Mouse (Mus musculus): Measurements from ENCODE around the gene Pla2g5.
"Not testable (repeated sequence)": the region's sequence is repeated elsewhere in the genome, so short reads cannot be mapped to it uniquely, and the experiment has no call there.

The Pla2g5 gene

GRCm38 (mm10) chr4:138858446-138858845 lies 4.8 kb downstream of the Pla2g5 start:
- no peak for DNase-seq (ENCODE audit: low read depth, low spot score)

GRCm38 (mm10) chr4:138857576-138857975 lies 5.7 kb downstream of the Pla2g5 start:
- no peak for DNase-seq (ENCODE audit: low read depth, low spot score)

GRCm38 (mm10) chr4:138856491-138856890 lies 6.8 kb downstream of the Pla2g5 start:
- DNase-seq (ENCODE audit: low read depth, low spot score): peak; percentile 89

- no peak for DNase-seq (ENCODE audit: low read depth, low spot score)
These were observed 8.1 kb downstream of the Pla2g5 start for GRCm38 (mm10) chr4:138855092-138855632.

- DNase-seq (ENCODE audit: low read depth, low spot score): no peak
These were observed 10.3 kb downstream of the Pla2g5 start for GRCm38 (mm10) chr4:138852961-138853360.

GRCm38 (mm10) chr4:138851463-138851862 lies 11.8 kb downstream of the Pla2g5 start:
- peak; percentile 64 for DNase-seq (ENCODE audit: low read depth, low spot score)

- DNase-seq (ENCODE audit: low read depth, low spot score): no peak
These were observed 21.9 kb downstream of the Pla2g5 start for GRCm38 (mm10) chr4:138841386-138841785.

DNA sequence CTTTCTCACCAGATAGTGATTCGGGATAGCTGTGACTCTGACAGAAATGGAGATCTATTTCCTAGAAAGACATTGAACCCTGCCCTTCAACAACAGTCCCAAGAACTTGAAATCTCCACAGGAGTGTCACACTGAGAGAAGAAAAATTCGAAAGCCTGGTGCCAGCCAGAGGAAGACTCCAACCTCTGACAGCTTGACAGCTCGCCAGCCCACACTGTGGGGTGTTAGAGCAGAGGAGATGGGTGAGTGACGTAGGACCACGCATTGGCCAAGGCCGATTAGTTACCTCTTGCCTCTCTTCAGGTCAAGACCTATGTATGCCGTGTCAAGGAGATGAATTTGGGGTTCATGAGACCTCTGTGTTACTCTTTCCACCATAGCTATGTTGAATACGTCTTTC lies 22.6 kb downstream of the Pla2g5 start:
- no peak for DNase-seq (ENCODE audit: low read depth, low spot score)

DNA sequence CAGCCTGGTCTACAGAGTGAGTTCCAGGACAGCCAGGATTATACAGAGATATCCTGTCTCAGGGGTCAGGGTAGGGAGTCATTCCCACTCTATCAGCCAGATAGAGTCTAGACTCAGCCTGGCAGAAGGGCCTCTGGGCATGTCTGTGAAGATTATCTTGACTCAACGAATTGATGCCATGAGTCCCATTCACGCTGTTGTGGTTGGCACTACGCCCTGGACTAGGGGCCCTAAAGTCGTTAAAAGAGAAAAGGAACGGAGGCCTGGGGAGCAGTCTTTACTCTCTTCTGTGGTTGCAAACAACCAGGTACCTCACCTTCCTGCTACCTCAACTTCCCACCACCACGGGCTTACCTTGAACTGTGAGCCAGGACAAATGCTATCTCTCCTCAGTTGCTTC lies 23.5 kb downstream of the Pla2g5 start:
- no peak for DNase-seq (ENCODE audit: low read depth, low spot score)

GRCm38 (mm10) chr4:138827147-138827546 lies 36.1 kb downstream of the Pla2g5 start:
- peak; percentile 26 for DNase-seq (ENCODE audit: low read depth, low spot score)

DNA sequence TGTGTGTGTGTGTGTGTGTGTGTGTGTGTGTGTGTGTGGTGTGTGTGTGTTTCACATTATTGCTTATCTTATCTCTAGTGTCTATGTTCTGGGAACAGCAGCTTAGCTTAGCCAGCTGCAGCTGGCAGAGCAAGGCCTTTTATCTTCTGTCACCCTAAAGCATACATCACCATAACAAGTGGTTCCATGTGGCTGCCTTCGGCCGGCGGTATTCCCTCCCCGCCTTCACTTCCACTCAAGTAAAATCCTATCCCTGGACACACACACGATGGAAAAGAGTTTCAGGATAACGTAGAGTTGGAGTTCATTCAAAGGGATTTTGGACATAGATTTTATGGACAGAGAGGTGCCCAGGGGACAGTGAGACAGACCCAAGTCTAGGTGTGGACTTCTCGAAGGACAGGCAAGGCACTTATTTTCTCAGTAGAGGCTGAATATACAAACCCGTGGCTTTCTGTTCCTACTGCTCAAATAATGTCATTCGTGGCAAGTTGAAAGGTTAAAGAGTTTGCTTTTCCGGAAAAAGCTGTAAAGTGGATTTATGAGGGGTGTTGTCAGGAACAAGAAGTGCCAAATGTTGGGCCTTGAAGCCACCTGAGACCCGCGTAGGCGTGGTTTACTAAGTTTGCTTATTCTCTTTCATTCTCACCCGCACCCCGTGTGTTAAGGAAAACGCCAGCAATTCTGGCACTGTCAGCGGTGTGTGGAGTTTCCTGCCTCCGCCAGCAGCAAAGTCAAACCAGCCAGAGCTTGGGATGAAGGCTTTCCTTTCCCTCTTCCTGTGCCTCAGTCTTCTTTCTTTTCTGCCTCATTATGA lies 37.3 kb downstream of the Pla2g5 start:
- peak; percentile 57 for DNase-seq (ENCODE audit: low read depth, low spot score)

GRCm38 (mm10) chr4:138824660-138825059 lies 38.6 kb downstream of the Pla2g5 start:
- peak; percentile 27 for DNase-seq (ENCODE audit: low read depth, low spot score)

DNA sequence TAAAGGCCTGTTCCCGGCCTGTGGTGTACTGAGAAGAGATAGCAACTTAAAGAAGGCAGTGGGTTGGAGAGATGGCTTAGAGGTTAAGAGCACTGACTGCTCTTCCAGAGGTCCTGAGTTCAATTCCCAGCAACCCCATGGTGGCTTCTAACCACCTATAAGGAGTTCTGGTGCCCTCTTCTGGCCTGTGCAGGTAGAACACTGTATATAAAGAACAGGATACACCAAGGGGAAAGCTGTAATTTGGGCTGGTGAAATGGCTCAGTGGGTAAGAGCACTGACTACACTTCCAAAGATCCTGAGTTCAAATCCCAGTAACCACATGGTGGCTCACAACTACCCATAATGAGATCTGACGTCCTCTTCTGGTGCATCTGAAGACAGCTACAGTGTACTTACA lies 39.1 kb downstream of the Pla2g5 start:
- not testable (repeated sequence) for DNase-seq (ENCODE audit: low read depth, low spot score)

- no peak for DNase-seq (ENCODE audit: low read depth, low spot score)
These were observed 42.2 kb downstream of the Pla2g5 start for GRCm38 (mm10) chr4:138821036-138821435.

GRCm38 (mm10) chr4:138819101-138819500 lies 44.2 kb downstream of the Pla2g5 start:
- no peak for DNase-seq (ENCODE audit: low read depth, low spot score)

DNA sequence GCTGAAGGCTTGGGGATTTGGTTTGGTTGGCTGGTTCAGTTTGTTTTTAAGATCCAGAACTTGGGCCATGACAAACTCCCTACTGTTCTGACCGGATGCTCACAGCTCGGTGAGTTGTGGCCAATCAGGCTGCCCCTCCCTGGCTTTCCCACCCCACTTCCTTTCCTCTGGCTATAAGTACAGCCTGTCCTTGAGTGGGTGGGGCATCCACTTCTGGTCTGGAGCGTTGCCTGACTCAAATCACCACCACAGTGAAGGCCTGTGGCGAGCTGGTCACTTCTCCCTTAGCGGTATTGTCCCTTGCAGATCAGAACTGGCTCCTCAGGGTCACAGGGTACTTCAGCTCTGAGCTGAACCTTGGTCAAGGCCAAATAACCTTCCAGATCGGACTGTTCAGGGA lies 45.5 kb downstream of the Pla2g5 start:
- no peak for DNase-seq (ENCODE audit: low read depth, low spot score)

GRCm38 (mm10) chr4:138816166-138816565 lies 47.1 kb downstream of the Pla2g5 start:
- DNase-seq (ENCODE audit: low read depth, low spot score): no peak

- DNase-seq (ENCODE audit: low read depth, low spot score): no peak
These were observed 56.3 kb downstream of the Pla2g5 start for GRCm38 (mm10) chr4:138806920-138807541.

- no peak for DNase-seq (ENCODE audit: low read depth, low spot score)
These were observed 57.1 kb downstream of the Pla2g5 start for GRCm38 (mm10) chr4:138806160-138806559.

- no peak for DNase-seq (ENCODE audit: low read depth, low spot score)
These were observed 58.0 kb downstream of the Pla2g5 start for GRCm38 (mm10) chr4:138805248-138805647.

- DNase-seq (ENCODE audit: low read depth, low spot score): no peak
These were observed 60.4 kb downstream of the Pla2g5 start for GRCm38 (mm10) chr4:138802917-138803316.

- DNase-seq (ENCODE audit: low read depth, low spot score): no peak
These were observed 61.7 kb downstream of the Pla2g5 start for GRCm38 (mm10) chr4:138801631-138802030.

Measured in forelimb bud, embryonic 11.5 days (tissue).